Mouse (Mus musculus) lung, postnatal 0 days (tissue): ENCODE results near the gene Top1.

Source experiments
- CTCF ChIP-seq: IDR thresholded peaks from 2 replicates; pipeline ENCODE4 v1.5.1; 2016; ENCODE audit warnings: antibody characterized with exemption, mild to moderate bottlenecking
- EP300 ChIP-seq: IDR thresholded peaks from 2 replicates; pipeline ENCODE4 v1.6.1; 2016; ENCODE audit warnings: antibody characterized with exemption, mild to moderate bottlenecking, control low read depth

GRCm38 (mm10) chr2:160765096-160765495 lies 119.4 kb downstream of the Top1 start:
- TF ChIP-seq CTCF (no peak), EP300 (no peak)
